Mouse (Mus musculus): ENCODE results near the gene Cit. TPM values are rescaled to one million over a fixed set of nuclear protein-coding genes. Genes with fewer than 3 reads are reported as not detected.

Gene Cit
- polyA plus RNA-seq, 1 experiment from 2014 or later, result 3.7 TPM

- Histone ChIP-seq H3K9ac (ENCODE audit: low read depth, low read length) (no peak overlapping the region), H3K36me3 (ENCODE audit: control insufficient read depth, insufficient read depth) (peaks cover 11% of the 10 kb centered on the region; the same call in 1 of the 2 replicates), H3K27ac (ENCODE audit: low read depth, low read length) (no peak overlapping the region), H3K4me3 (ENCODE audit: low read depth, low read length) (no peak overlapping the region), H3K27me3 (replicated peaks; ENCODE audit: control insufficient read depth, insufficient read depth, low read length) (no peaks in the 10 kb centered on the region), H3K9me3 (ENCODE audit: control insufficient read depth) (no peaks in the 10 kb centered on the region), H3K4me2 (replicated peaks; ENCODE audit: low read depth) (no peak overlapping the region), H3K4me1 (replicated peaks; ENCODE audit: control insufficient read depth, insufficient read depth, low read length) (no peaks in the 10 kb centered on the region)
- 96% methylated on average over 10 of the region's 10 CpGs for WGBS
- no peak for TF ChIP-seq CTCF (IDR thresholded peaks at IDR 0.05; ENCODE audit: low read depth)
- ATAC-seq, result no peak
Measured at GRCm38 (mm10) chr5:115871153-115871552, 26.1 kb downstream of the Cit start.

DNA sequence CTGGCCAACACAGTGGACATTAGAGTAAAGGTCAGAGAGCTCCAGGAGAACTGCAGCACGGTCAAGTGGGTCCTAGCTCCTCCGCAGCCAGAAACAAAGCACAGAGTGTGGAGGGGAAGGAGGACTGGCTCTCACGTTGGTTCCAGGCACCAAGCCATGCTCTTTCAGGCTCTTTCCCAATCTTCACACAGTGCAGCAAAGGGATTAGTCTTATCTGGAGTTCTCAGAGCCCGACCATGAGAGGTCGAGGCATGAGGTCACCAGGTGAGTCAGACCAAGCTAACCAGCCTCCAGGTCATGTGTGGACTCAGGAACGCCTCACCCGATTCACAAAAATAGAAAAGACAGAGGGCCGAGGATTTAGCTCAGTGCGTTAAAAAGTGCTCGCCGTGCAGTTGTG lies 27.0 kb downstream of the Cit start:
- no peak overlapping the region for H3K4me2 ChIP-seq (replicated peaks; ENCODE audit: low read depth)
- no peaks in the 10 kb centered on the region for H3K9me3 ChIP-seq (ENCODE audit: control insufficient read depth)
- no peaks in the 10 kb centered on the region for H3K4me1 ChIP-seq (replicated peaks; ENCODE audit: control insufficient read depth, insufficient read depth, low read length)
- no peak for TF ChIP-seq CTCF (IDR thresholded peaks at IDR 0.05; ENCODE audit: low read depth)
- H3K27me3 ChIP-seq (replicated peaks; ENCODE audit: control insufficient read depth, insufficient read depth, low read length), result no peaks in the 10 kb centered on the region
- no peak overlapping the region for H3K4me3 ChIP-seq (ENCODE audit: low read depth, low read length)
- no peak overlapping the region for H3K27ac ChIP-seq (ENCODE audit: low read depth, low read length)
- no peak for ATAC-seq
- no peak overlapping the region for H3K9ac ChIP-seq (ENCODE audit: low read depth, low read length)
- WGBS, result 75% methylated on average over 11 of the region's 11 CpGs
- peaks cover 11% of the 10 kb centered on the region; the same call in 1 of the 2 replicates for H3K36me3 ChIP-seq (ENCODE audit: control insufficient read depth, insufficient read depth)

DNA sequence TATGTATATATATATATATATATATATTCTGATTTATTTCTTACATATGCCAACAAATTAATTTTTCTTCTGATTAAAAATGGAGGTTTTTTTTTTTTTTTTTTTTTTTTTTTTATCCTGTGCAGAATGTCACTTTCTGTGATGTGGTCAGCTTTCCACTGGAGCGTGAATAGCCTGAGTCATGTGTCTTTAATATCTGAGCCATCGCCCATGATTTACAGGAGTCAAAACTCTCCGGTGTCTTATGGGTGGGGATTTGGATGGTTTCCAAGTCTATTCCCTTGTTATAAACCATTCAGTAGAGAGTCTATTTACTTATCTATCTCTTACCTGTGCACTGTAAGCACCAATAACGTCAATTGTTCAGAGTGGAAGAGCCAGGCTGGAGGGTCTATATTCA lies 27.9 kb downstream of the Cit start:
- H3K36me3 ChIP-seq (ENCODE audit: control insufficient read depth, insufficient read depth), result peaks cover 11% of the 10 kb centered on the region; the same call in 1 of the 2 replicates
- TF ChIP-seq CTCF (IDR thresholded peaks at IDR 0.05; ENCODE audit: low read depth), result no peak
- H3K9me3 ChIP-seq (ENCODE audit: control insufficient read depth), result no peaks in the 10 kb centered on the region
- no peaks in the 10 kb centered on the region for H3K4me1 ChIP-seq (replicated peaks; ENCODE audit: control insufficient read depth, insufficient read depth, low read length)
- WGBS, result 25% methylated on average over 4 of the region's 4 CpGs
- H3K4me3 ChIP-seq (ENCODE audit: low read depth, low read length), result no peak overlapping the region
- no peaks in the 10 kb centered on the region for H3K27me3 ChIP-seq (replicated peaks; ENCODE audit: control insufficient read depth, insufficient read depth, low read length)
- ATAC-seq, result no peak
- H3K27ac ChIP-seq (ENCODE audit: low read depth, low read length), result no peak overlapping the region
- no peak overlapping the region for H3K9ac ChIP-seq (ENCODE audit: low read depth, low read length)
- no peak overlapping the region for H3K4me2 ChIP-seq (replicated peaks; ENCODE audit: low read depth)

- TF ChIP-seq CTCF (IDR thresholded peaks at IDR 0.05; ENCODE audit: low read depth), result peak; percentile 41; the same call in 1 of the 2 replicates
- Histone ChIP-seq H3K9ac (ENCODE audit: low read depth, low read length) (no peak overlapping the region), H3K27me3 (replicated peaks; ENCODE audit: control insufficient read depth, insufficient read depth, low read length) (no peaks in the 10 kb centered on the region), H3K4me3 (ENCODE audit: low read depth, low read length) (no peak overlapping the region), H3K4me1 (replicated peaks; ENCODE audit: control insufficient read depth, insufficient read depth, low read length) (no peaks in the 10 kb centered on the region), H3K36me3 (ENCODE audit: control insufficient read depth, insufficient read depth) (peaks cover 13% of the 10 kb centered on the region; the same call in 1 of the 2 replicates), H3K4me2 (replicated peaks; ENCODE audit: low read depth) (no peak overlapping the region), H3K9me3 (ENCODE audit: control insufficient read depth) (no peaks in the 10 kb centered on the region), H3K27ac (ENCODE audit: low read depth, low read length) (no peak overlapping the region)
- WGBS, result 88% methylated on average over 6 of the region's 6 CpGs
- ATAC-seq, result no peak
Measured at GRCm38 (mm10) chr5:115877425-115877824, 32.3 kb downstream of the Cit start.

DNA sequence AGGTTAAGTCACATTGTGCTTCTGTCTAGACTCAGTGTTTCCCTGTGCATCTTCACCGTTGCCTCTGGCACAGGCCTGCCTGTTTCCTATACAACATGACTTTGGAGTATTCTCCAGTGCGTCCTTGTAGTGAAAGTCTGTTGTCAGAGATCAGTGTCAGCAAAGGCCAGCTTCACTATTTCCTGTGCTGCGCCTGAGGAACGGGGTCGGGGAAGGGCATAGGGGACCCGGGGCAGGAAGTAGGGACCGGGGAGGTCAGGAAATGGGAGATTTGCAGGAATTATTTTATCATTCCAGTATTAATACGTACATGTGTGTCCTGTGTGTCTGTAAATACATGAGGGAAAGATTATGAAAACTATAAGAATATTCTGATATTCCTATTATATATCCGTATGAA lies 37.1 kb downstream of the Cit start:
- Histone ChIP-seq H3K9me3 (ENCODE audit: control insufficient read depth) (no peaks in the 10 kb centered on the region), H3K4me1 (replicated peaks; ENCODE audit: control insufficient read depth, insufficient read depth, low read length) (no peaks in the 10 kb centered on the region), H3K4me2 (replicated peaks; ENCODE audit: low read depth) (no peak overlapping the region), H3K36me3 (ENCODE audit: control insufficient read depth, insufficient read depth) (peaks cover 27% of the 10 kb centered on the region; the same call in 1 of the 2 replicates), H3K4me3 (ENCODE audit: low read depth, low read length) (no peak overlapping the region), H3K27ac (ENCODE audit: low read depth, low read length) (no peak overlapping the region), H3K27me3 (replicated peaks; ENCODE audit: control insufficient read depth, insufficient read depth, low read length) (no peaks in the 10 kb centered on the region), H3K9ac (ENCODE audit: low read depth, low read length) (no peak overlapping the region)
- TF ChIP-seq CTCF (IDR thresholded peaks at IDR 0.05; ENCODE audit: low read depth), result no peak
- no peak for ATAC-seq
- WGBS, result 81% methylated on average over 9 of the region's 9 CpGs

GRCm38 (mm10) chr5:115884429-115884828 lies 39.4 kb downstream of the Cit start:
- 63% methylated on average over 9 of the region's 9 CpGs for WGBS
- no peaks in the 10 kb centered on the region for H3K27me3 ChIP-seq (replicated peaks; ENCODE audit: control insufficient read depth, insufficient read depth, low read length)
- ATAC-seq, result no peak
- no peak overlapping the region for H3K4me2 ChIP-seq (replicated peaks; ENCODE audit: low read depth)
- no peaks in the 10 kb centered on the region for H3K9me3 ChIP-seq (ENCODE audit: control insufficient read depth)
- H3K36me3 ChIP-seq (ENCODE audit: control insufficient read depth, insufficient read depth), result peaks cover 21% of the 10 kb centered on the region; the same call in 1 of the 2 replicates
- H3K4me1 ChIP-seq (replicated peaks; ENCODE audit: control insufficient read depth, insufficient read depth, low read length), result no peaks in the 10 kb centered on the region
- H3K9ac ChIP-seq (ENCODE audit: low read depth, low read length), result no peak overlapping the region
- no peak for TF ChIP-seq CTCF (IDR thresholded peaks at IDR 0.05; ENCODE audit: low read depth)
- no peak overlapping the region for H3K4me3 ChIP-seq (ENCODE audit: low read depth, low read length)
- H3K27ac ChIP-seq (ENCODE audit: low read depth, low read length), result no peak overlapping the region

DNA sequence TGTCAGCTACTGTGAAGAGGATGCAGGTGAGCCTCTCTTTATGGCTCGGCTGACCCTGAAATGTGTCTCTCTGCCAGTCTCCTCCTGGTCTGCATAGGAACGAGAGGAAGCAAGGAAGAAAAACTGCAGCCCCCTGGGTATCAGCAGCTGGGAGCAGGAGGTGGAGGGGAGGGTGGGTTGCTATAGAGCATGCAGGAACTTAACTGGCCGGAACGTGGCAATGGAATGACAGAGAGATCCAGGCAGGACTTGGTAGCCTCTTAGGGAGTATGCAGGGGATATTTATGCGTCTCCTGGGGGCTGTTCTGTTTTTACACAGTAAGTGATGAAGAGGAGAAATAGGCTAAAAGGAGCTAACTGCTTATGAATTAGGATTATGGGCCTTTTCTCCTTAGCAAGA lies 48.7 kb downstream of the Cit start:
- Histone ChIP-seq H3K4me2 (replicated peaks; ENCODE audit: low read depth) (no peak overlapping the region), H3K4me1 (replicated peaks; ENCODE audit: control insufficient read depth, insufficient read depth, low read length) (no peaks in the 10 kb centered on the region), H3K9ac (ENCODE audit: low read depth, low read length) (no peak overlapping the region), H3K4me3 (ENCODE audit: low read depth, low read length) (no peak overlapping the region), H3K27me3 (replicated peaks; ENCODE audit: control insufficient read depth, insufficient read depth, low read length) (no peaks in the 10 kb centered on the region), H3K27ac (ENCODE audit: low read depth, low read length) (no peak overlapping the region), H3K36me3 (ENCODE audit: control insufficient read depth, insufficient read depth) (peaks cover 19% of the 10 kb centered on the region), H3K9me3 (ENCODE audit: control insufficient read depth) (no peaks in the 10 kb centered on the region)
- WGBS, result 79% methylated on average over 5 of the region's 5 CpGs
- TF ChIP-seq CTCF (IDR thresholded peaks at IDR 0.05; ENCODE audit: low read depth), result no peak
- ATAC-seq, result no peak

Measured in intestine, postnatal 0 days (tissue).